Mouse (Mus musculus): Measurements from ENCODE around the gene Gm9507. TPM values are rescaled to one million over a fixed set of nuclear protein-coding genes. Genes with fewer than 3 reads are reported as not detected.
"Not testable (repeated sequence)": the region's sequence is repeated elsewhere in the genome, so short reads cannot be mapped to it uniquely, and the experiment has no call there.

Gm9507 gene
- polyA plus RNA-seq, 1 experiment: not detected

- not testable (repeated sequence) for H3K79me3 ChIP-seq (ENCODE audit: low read depth); H3K79me2 ChIP-seq (ENCODE audit: control insufficient read depth, insufficient read depth)
Observed at GRCm38 (mm10) chr10:77776844-77777243, 34.8 kb downstream of the Gm9507 start, which contains the start of gene Gm7138. Gene Gm7138 (minus strand): TSS chr10:77776944.

DNA sequence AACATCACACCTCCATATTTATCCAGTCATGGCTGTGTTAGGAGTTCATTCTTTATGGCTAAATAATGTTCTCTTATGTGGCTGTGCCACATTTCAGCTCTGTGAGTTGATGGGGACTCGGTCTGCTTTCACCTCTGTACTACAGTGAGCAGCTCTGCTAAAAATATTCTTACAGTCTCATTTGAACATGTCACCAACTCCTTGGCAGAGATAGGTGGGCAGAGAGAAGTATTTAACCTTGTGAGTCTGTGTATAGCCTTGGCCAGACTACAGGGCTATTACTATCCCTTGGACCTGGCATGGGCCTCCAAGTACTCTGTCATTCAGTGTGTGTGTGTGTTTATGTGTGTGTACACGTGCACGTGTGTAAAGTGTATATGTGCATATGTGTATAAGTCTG is 39.5 kb downstream of the Gm9507 start:
- H3K79me3 ChIP-seq (ENCODE audit: low read depth): not testable (repeated sequence)

More at GRCm38 (mm10) chr10:77776844-77777243, 34.8 kb downstream of the Gm9507 start, which contains the start of gene Gm7138:
- not testable (repeated sequence) for H3K27me3 ChIP-seq (ENCODE audit: control insufficient read depth, insufficient read depth, insufficient read length); H3ac ChIP-seq (ENCODE audit: control insufficient read depth, insufficient read length, low read depth); H3K4me3 ChIP-seq (ENCODE audit: insufficient read depth, poor library complexity, severe bottlenecking); H3K36me3 ChIP-seq (ENCODE audit: control insufficient read depth, insufficient read depth)

DNA sequence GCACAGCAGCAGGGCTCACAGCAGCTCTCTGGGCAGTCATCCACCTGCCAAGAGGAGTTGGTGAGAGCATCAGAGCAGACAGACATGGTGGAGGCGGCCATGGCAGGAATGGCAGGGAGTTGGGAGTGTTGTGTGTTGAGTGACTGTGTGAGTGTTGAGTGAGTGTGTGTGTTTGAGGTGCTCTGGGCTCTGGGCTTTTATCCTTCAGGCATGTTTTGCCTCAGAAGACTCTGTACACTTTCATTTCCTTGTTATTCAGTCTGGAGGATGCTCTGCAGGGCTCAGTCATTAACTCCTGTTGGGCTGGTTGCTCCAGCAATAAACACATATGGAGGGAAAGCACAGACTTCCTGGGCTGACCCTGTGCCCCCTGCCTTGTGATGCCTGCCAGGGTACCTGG is 40.4 kb downstream of the Gm9507 start, which contains the start of gene Gm3238:
TSS of gene Gm3238 (minus strand) at position 101 of the 400 bp plus-strand sequence.
- not testable (repeated sequence) for H3K79me3 ChIP-seq (ENCODE audit: low read depth); H3ac ChIP-seq (ENCODE audit: control insufficient read depth, insufficient read length, low read depth); H3K27me3 ChIP-seq (ENCODE audit: control insufficient read depth, insufficient read depth, insufficient read length); H3K79me2 ChIP-seq (ENCODE audit: control insufficient read depth, insufficient read depth); H3K4me3 ChIP-seq (ENCODE audit: insufficient read depth, poor library complexity, severe bottlenecking); H3K36me3 ChIP-seq (ENCODE audit: control insufficient read depth, insufficient read depth)

More for the DNA sequence above, 39.5 kb downstream of the Gm9507 start:
- not testable (repeated sequence) for H3K79me2 ChIP-seq (ENCODE audit: control insufficient read depth, insufficient read depth); H3K36me3 ChIP-seq (ENCODE audit: control insufficient read depth, insufficient read depth); H3ac ChIP-seq (ENCODE audit: control insufficient read depth, insufficient read length, low read depth); H3K4me3 ChIP-seq (ENCODE audit: insufficient read depth, poor library complexity, severe bottlenecking); H3K27me3 ChIP-seq (ENCODE audit: control insufficient read depth, insufficient read depth, insufficient read length)

DNA sequence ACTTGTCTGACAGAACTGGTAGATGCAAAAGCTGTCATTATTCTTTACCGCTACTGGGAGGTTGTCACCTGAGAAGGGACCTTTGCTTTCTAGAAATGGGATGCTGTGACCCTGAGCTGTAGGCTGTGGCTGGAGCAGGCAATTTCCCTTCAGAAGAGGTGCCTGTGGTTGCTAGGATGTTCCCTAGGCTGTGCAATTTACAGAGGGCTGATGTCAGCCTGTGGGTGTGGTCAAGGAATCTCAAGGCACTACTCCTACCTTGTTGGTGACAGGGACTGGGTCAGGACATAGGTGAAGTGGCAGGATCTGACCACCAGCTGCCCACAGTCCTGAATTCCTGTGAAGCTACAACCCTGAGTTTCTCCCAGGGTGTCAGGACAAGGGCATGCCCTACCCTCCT is 41.9 kb downstream of the Gm9507 start:
- no peaks in the 10 kb centered on the region for H3K27me3 ChIP-seq (ENCODE audit: control insufficient read depth, insufficient read depth, insufficient read length)
- H3ac ChIP-seq (ENCODE audit: control insufficient read depth, insufficient read length, low read depth): no peak overlapping the region
- no peaks in the 10 kb centered on the region for H3K79me3 ChIP-seq (ENCODE audit: low read depth)
- TF ChIP-seq USF1 (IDR thresholded peaks at IDR 0.05; ENCODE audit: low read depth): no peak
- no peak for TF ChIP-seq MAX (IDR thresholded peaks at IDR 0.05)
- no peak for TF ChIP-seq CTCF (IDR thresholded peaks at IDR 0.05; ENCODE audit: control insufficient read depth, insufficient read depth, insufficient read length)
- TF ChIP-seq MYOG (IDR thresholded peaks at IDR 0.05; ENCODE audit: control insufficient read depth, extremely low read depth, insufficient read length): no peak
- no peak for TF ChIP-seq MYOD1 (IDR thresholded peaks at IDR 0.05; ENCODE audit: control insufficient read depth, insufficient read length, low read depth)
- no peak for TF ChIP-seq CEBPB (IDR thresholded peaks at IDR 0.05; ENCODE audit: low read depth)
- TF ChIP-seq FOSL1 (IDR thresholded peaks at IDR 0.05; ENCODE audit: insufficient read depth, low read length, poor library complexity, severe bottlenecking): no peak
- no peak overlapping the region for H3K4me3 ChIP-seq (ENCODE audit: insufficient read depth, poor library complexity, severe bottlenecking)
- no peaks in the 10 kb centered on the region for H3K36me3 ChIP-seq (ENCODE audit: control insufficient read depth, insufficient read depth)
- no peaks in the 10 kb centered on the region for H3K79me2 ChIP-seq (ENCODE audit: control insufficient read depth, insufficient read depth)

Other genes with a start within 250 kb of the Gm9507 start
- gene Pttg1ip, start 230.1 kb downstream of the Gm9507 start, polyA plus RNA-seq (2012; fragmentation: generic; extraction: Trizol): 96.1 TPM
- 152 TPM for gene Sumo3, start 205.7 kb downstream of the Gm9507 start, polyA plus RNA-seq (2012; fragmentation: generic; extraction: Trizol)
- 5.1 TPM for gene Gm49325, start 205.6 kb downstream of the Gm9507 start, polyA plus RNA-seq (2012; fragmentation: generic; extraction: Trizol)
- 85.5 TPM for gene Ube2g2, start 189.6 kb downstream of the Gm9507 start, polyA plus RNA-seq (2012; fragmentation: generic; extraction: Trizol)
- gene Tspear, start 125.3 kb downstream of the Gm9507 start, polyA plus RNA-seq (2012; fragmentation: generic; extraction: Trizol): not detected
- gene Gm19402, start 121.1 kb downstream of the Gm9507 start, polyA plus RNA-seq (2012; fragmentation: generic; extraction: Trizol): not detected
- not detected for gene Gm9508, start 114.6 kb downstream of the Gm9507 start, polyA plus RNA-seq (2012; fragmentation: generic; extraction: Trizol)
- not detected for gene Gm10272, start 105.2 kb downstream of the Gm9507 start, polyA plus RNA-seq (2012; fragmentation: generic; extraction: Trizol)
- not detected for gene Gm10024, start 100.4 kb downstream of the Gm9507 start, polyA plus RNA-seq (2012; fragmentation: generic; extraction: Trizol)
- not detected for gene Gm10142, start 96.0 kb downstream of the Gm9507 start, polyA plus RNA-seq (2012; fragmentation: generic; extraction: Trizol)
- gene Krtap12-1, start 91.2 kb downstream of the Gm9507 start, polyA plus RNA-seq (2012; fragmentation: generic; extraction: Trizol): not detected
- not detected for gene Gm10100, start 85.4 kb downstream of the Gm9507 start, polyA plus RNA-seq (2012; fragmentation: generic; extraction: Trizol)
- not detected for gene Gm18596, start 69.2 kb downstream of the Gm9507 start, polyA plus RNA-seq (2012; fragmentation: generic; extraction: Trizol)
- not detected for gene Gm9736, start 60.5 kb downstream of the Gm9507 start, polyA plus RNA-seq (2012; fragmentation: generic; extraction: Trizol)
- gene Gm3233, start 52.2 kb downstream of the Gm9507 start, polyA plus RNA-seq (2012; fragmentation: generic; extraction: Trizol): not detected
- not detected for gene Gm3238, start 40.5 kb downstream of the Gm9507 start, polyA plus RNA-seq (2012; fragmentation: generic; extraction: Trizol)
- gene Gm7138, start 34.9 kb downstream of the Gm9507 start, polyA plus RNA-seq (2012; fragmentation: generic; extraction: Trizol): not detected
- not detected for gene Gm3250, start 29.3 kb downstream of the Gm9507 start, polyA plus RNA-seq (2012; fragmentation: generic; extraction: Trizol)
- gene Gm7137, start 23.6 kb downstream of the Gm9507 start, polyA plus RNA-seq (2012; fragmentation: generic; extraction: Trizol): not detected
- not detected for gene Gm9639, start 16.8 kb downstream of the Gm9507 start, polyA plus RNA-seq (2012; fragmentation: generic; extraction: Trizol)
- not detected for gene Gm19668, start 12.7 kb downstream of the Gm9507 start, polyA plus RNA-seq (2012; fragmentation: generic; extraction: Trizol)
- not detected for gene Gm2696, start 2.8 kb upstream of the Gm9507 start, polyA plus RNA-seq (2012; fragmentation: generic; extraction: Trizol)
- gene Krtap10-4, start 15.3 kb upstream of the Gm9507 start, polyA plus RNA-seq (2012; fragmentation: generic; extraction: Trizol): not detected
- not detected for gene Krtap10-10, start 24.1 kb upstream of the Gm9507 start, polyA plus RNA-seq (2012; fragmentation: generic; extraction: Trizol)
- not detected for gene Gm36176, start 35.0 kb upstream of the Gm9507 start, polyA plus RNA-seq (2012; fragmentation: generic; extraction: Trizol)
- not detected for gene Gm10318, start 41.0 kb upstream of the Gm9507 start, polyA plus RNA-seq (2012; fragmentation: generic; extraction: Trizol)
- not detected for gene Gm3285, start 50.1 kb upstream of the Gm9507 start, polyA plus RNA-seq (2012; fragmentation: generic; extraction: Trizol)
- 0.01 TPM for gene Lrrc3, start 90.7 kb upstream of the Gm9507 start, polyA plus RNA-seq (2012; fragmentation: generic; extraction: Trizol)
- 0.02 TPM for gene Trpm2, start 158.7 kb upstream of the Gm9507 start, polyA plus RNA-seq (2012; fragmentation: generic; extraction: Trizol)
- gene 1810043G02Rik, start 166.7 kb upstream of the Gm9507 start, polyA plus RNA-seq (2012; fragmentation: generic; extraction: Trizol): 14.6 TPM
- 45.2 TPM for gene Pfkl, start 198.2 kb upstream of the Gm9507 start, polyA plus RNA-seq (2012; fragmentation: generic; extraction: Trizol)
- not detected for gene Dnmt3l, start 230.1 kb upstream of the Gm9507 start, polyA plus RNA-seq (2012; fragmentation: generic; extraction: Trizol)
- gene Aire, start 231.8 kb upstream of the Gm9507 start, polyA plus RNA-seq (2012; fragmentation: generic; extraction: Trizol): not detected

All from C2C12 (cell line).